Mouse (Mus musculus) myocyte (in vitro differentiated cells): ENCODE measurements around the gene Csnk1e. TPM values are rescaled to one million over a fixed set of nuclear protein-coding genes. Genes with fewer than 3 reads are reported as not detected.
A peak's percentile ranks its signal among the peaks of the same experiment; 100 is the strongest.

ENCODE experiments used
- H3K27me3 ChIP-seq: one replicate; pipeline ENCODE4 v1.6.1; 2011; ENCODE audit not compliant: control insufficient read depth, insufficient read depth, insufficient read length
- H3K36me3 ChIP-seq: one replicate; pipeline ENCODE4 v1.6.1; 2011; ENCODE audit not compliant: control insufficient read depth, insufficient read depth
- H3K4me2 ChIP-seq: one replicate; pipeline ENCODE4 v1.6.1; 2011; ENCODE audit warnings: low read depth, control low read depth
- H3K4me3 ChIP-seq: one replicate; pipeline ENCODE4 v1.5.1; 2011; ENCODE audit warnings: mild to moderate bottlenecking, control low read depth, moderate library complexity
- H3K79me2 ChIP-seq: one replicate; pipeline ENCODE4 v1.6.1; 2011; ENCODE audit not compliant: control insufficient read depth, insufficient read depth
- H3ac ChIP-seq: one replicate; pipeline ENCODE4 v1.6.1; 2011; ENCODE audit not compliant: control insufficient read depth, insufficient read length
- CEBPB ChIP-seq: IDR thresholded peaks from 2 replicates; pipeline ENCODE4 v1.6.1; 2011; ENCODE audit warnings: mild to moderate bottlenecking, moderate library complexity; ENCODE audit not compliant: poor library complexity, insufficient read depth, severe bottlenecking
- E2F4 ChIP-seq: IDR thresholded peaks from one replicate; pipeline ENCODE4 v1.6.1; 2011; ENCODE audit warnings: mild to moderate bottlenecking, control low read depth, moderate library complexity; ENCODE audit not compliant: insufficient read depth
- MAX ChIP-seq: IDR thresholded peaks from one replicate; pipeline ENCODE4 v1.6.1; 2011; ENCODE audit warnings: low read depth, mild to moderate bottlenecking, control low read depth
- MYOD1 ChIP-seq, 3 experiments: IDR thresholded peaks; one replicate each; pipeline ENCODE4 v1.6.1; 2011; ENCODE audit warnings: control low read depth in 2 of 3, low read depth in 2 of 3, mild to moderate bottlenecking in 2 of 3, moderate library complexity in 1 of 3; ENCODE audit not compliant: insufficient read length in 2 of 3, control insufficient read depth in 1 of 3
- MYOG ChIP-seq, 3 experiments: IDR thresholded peaks; one replicate each; pipeline ENCODE4 v1.6.1; 2011; ENCODE audit warnings: control low read depth in 2 of 3, low read depth in 2 of 3, mild to moderate bottlenecking in 2 of 3; ENCODE audit not compliant: insufficient read length in 2 of 3, control insufficient read depth in 1 of 3, insufficient read depth in 1 of 3
- POLR2A ChIP-seq: IDR thresholded peaks from one replicate; pipeline ENCODE4 v1.6.1; 2011; ENCODE audit warnings: low read depth, mild to moderate bottlenecking, control low read depth, moderate library complexity; ENCODE audit not compliant: insufficient read length
- POLR2AphosphoS2 ChIP-seq: IDR thresholded peaks from one replicate; pipeline ENCODE4 v1.6.1; 2011; ENCODE audit warnings: low read depth, control low read depth; ENCODE audit not compliant: insufficient read length
- REST ChIP-seq: IDR thresholded peaks from one replicate; pipeline ENCODE4 v1.6.1; 2011; ENCODE audit warnings: mild to moderate bottlenecking, control low read depth, moderate library complexity; ENCODE audit not compliant: insufficient read depth, insufficient read length
- SRF ChIP-seq: IDR thresholded peaks from one replicate; pipeline ENCODE4 v1.6.1; 2011; ENCODE audit warnings: low read depth; ENCODE audit not compliant: control insufficient read depth, insufficient read length
- TCF12 ChIP-seq: IDR thresholded peaks from one replicate; pipeline ENCODE4 v1.6.1; 2011; ENCODE audit warnings: mild to moderate bottlenecking, control low read depth; ENCODE audit not compliant: poor library complexity, insufficient read depth, severe bottlenecking
- TCF3 ChIP-seq: IDR thresholded peaks from one replicate; pipeline ENCODE4 v1.6.1; 2011; ENCODE audit warnings: low read depth, control low read depth; ENCODE audit not compliant: insufficient read length
- USF1 ChIP-seq: IDR thresholded peaks from one replicate; pipeline ENCODE4 v1.6.1; 2011; ENCODE audit warnings: low read depth, mild to moderate bottlenecking, control low read depth, moderate library complexity
- polyA plus RNA-seq: library from polyadenylated mRNA; unstranded; fragments of >200 nt; fragmentation: generic; extraction: Trizol; gene quantifications from one replicate; pipeline ENCODE4 v1.2.1, GENCODE M21; 2012; ENCODE audit warnings: missing spikeins

Gene Csnk1e
- polyA plus RNA-seq, 1 experiment, result 116 TPM

DNA sequence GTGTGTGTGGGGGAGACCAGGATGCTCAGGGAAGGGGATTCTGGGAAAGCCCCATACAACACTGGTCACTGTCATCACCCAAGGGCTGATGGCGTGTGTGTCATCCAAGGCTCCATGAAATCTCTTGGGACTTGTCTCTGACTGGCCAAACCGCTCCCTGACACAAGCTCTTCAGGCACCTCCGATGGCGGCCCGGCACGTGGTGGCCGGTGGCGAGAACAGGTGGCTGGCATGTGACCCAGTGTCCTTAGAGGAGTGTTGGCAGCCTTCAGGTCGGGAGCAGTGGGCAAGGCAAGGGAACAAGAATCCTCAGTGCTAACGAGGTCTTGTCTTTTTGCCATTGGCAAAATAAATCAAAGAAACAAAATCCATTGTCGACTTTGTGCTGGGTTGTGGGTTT, 36.7 kb downstream of the Csnk1e start:
- TF ChIP-seq USF1, result no peak
- no peak for TF ChIP-seq REST
- TF ChIP-seq POLR2A, result no peak
- no peak for TF ChIP-seq E2F4
- TF ChIP-seq MAX, result no peak
- peak in 2 of 3 experiments; percentile 69 to 88 for TF ChIP-seq MYOD1 (IDR thresholded peaks at IDR 0.05; ENCODE audit: control insufficient read depth in 1 of 3, insufficient read length in 2 of 3, low read depth in 2 of 3)
- TF ChIP-seq MYOG (IDR thresholded peaks at IDR 0.05; ENCODE audit: control insufficient read depth in 1 of 3, insufficient read depth in 1 of 3, insufficient read length in 2 of 3, low read depth in 2 of 3), result peak; percentile 36 to 91 (median 74)
- TF ChIP-seq SRF, result no peak

DNA sequence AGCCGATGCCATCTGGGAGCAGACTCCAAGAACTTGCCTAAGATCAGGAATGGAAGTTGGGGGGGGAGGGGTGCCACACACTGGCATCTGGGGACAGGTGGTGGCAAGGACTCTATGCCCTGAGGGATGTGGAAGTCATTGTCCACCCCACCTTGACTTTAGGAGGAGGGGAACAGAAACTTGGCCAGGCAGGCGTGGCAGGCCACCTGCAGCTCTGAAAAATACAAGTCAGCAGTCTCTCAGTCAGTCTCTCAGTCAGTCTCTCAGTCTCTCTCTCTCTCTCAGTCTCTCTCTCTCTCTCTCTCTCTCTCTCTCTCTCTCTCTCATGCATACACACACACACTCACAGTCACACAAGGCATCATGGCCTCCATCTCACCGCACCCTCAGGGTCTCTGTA, 37.1 kb downstream of the Csnk1e start:
- Histone ChIP-seq H3K4me2 (no peak overlapping the region), H3K27me3 (no peaks in the 10 kb centered on the region), H3K4me3 (no peak overlapping the region), H3K36me3 (peaks cover 30% of the 10 kb centered on the region), H3ac (no peak overlapping the region), H3K79me2 (no peaks in the 10 kb centered on the region)
- peak in 1 of 3 experiments; percentile 22 for TF ChIP-seq MYOG (IDR thresholded peaks at IDR 0.05; ENCODE audit: control insufficient read depth in 1 of 3, insufficient read depth in 1 of 3, insufficient read length in 2 of 3, low read depth in 2 of 3)
- peak in 1 of 3 experiments; percentile 37 for TF ChIP-seq MYOD1 (IDR thresholded peaks at IDR 0.05; ENCODE audit: control insufficient read depth in 1 of 3, insufficient read length in 2 of 3, low read depth in 2 of 3)
- TF ChIP-seq TCF3, result no peak
- no peak for TF ChIP-seq POLR2A
- no peak for TF ChIP-seq USF1
- TF ChIP-seq MAX, result no peak

More for the DNA sequence above, 36.7 kb downstream of the Csnk1e start:
- H3K79me2 ChIP-seq, result no peaks in the 10 kb centered on the region
- H3K36me3 ChIP-seq, result peaks cover 33% of the 10 kb centered on the region
- H3K4me2 ChIP-seq, result no peak overlapping the region
- no peaks in the 10 kb centered on the region for H3K27me3 ChIP-seq
- H3K4me3 ChIP-seq, result no peak overlapping the region
- H3ac ChIP-seq, result no peak overlapping the region

DNA sequence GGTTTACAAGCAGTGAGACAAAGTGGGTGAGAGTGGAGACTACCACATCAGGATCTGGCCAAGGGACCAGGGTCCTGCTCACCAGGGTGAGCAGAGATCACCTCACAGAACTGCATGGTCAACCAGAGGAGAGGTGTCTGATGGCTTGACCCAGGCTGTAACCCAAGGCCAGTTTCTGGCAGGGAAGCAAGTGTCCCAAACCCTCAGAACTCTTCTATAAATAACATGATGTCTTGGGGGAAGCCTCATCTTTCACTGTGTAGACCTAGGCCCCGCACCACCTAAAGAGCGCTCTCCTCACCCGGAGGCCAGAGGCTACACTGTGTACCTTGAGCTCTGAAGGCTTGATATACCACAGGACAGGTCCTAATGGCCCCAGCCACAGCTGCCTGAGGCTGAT, 38.0 kb downstream of the Csnk1e start:
- Histone ChIP-seq H3ac (no peak overlapping the region), H3K4me3 (no peak overlapping the region), H3K4me2 (no peak overlapping the region), H3K79me2 (no peaks in the 10 kb centered on the region), H3K27me3 (no peaks in the 10 kb centered on the region), H3K36me3 (peaks cover 22% of the 10 kb centered on the region)
- TF ChIP-seq SRF, result no peak
- no peak for TF ChIP-seq USF1
- TF ChIP-seq E2F4, result no peak
- TF ChIP-seq POLR2A, result no peak
- no peak for TF ChIP-seq MAX
- TF ChIP-seq REST, result no peak
- no peak for TF ChIP-seq TCF12
- TF ChIP-seq MYOD1 (IDR thresholded peaks at IDR 0.05; ENCODE audit: control insufficient read depth in 1 of 3, insufficient read length in 2 of 3, low read depth in 2 of 3), result no peak
- TF ChIP-seq MYOG (IDR thresholded peaks at IDR 0.05; ENCODE audit: control insufficient read depth in 1 of 3, insufficient read depth in 1 of 3, insufficient read length in 2 of 3, low read depth in 2 of 3), result no peak

DNA sequence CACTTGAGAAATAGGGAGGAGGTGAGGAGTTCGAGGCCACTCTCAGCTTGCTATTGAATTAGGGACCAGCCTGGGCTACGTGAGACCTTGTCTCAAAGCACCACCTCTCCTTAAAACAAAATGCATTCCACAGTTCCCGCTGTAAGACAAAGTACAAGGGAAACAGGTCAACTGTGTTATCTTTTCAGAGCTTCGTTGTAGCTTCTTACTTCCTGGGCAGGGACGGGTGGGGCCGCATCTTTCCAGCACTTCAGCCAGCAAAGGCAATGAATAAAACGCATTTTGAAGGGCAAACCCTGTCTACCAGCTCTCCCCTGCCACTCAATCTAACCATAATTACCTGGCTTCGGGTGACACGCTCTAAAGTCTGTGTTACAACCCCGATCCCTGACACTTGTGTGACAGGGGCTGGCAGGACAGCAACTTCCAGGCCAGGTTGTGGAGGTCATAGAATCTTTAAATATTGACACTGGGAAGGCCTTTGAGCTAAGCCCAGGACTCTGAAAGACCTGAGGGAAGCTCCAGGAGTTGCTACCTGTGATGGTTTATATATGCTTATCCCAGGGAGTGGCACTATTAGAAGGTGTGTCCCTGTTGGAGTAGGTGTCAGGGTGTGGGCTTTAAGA, 38.8 kb downstream of the Csnk1e start:
- Histone ChIP-seq H3K79me2 (no peaks in the 10 kb centered on the region), H3K4me3 (no peak overlapping the region), H3K36me3 (peaks cover 17% of the 10 kb centered on the region), H3K4me2 (no peak overlapping the region), H3ac (no peak overlapping the region), H3K27me3 (no peaks in the 10 kb centered on the region)
- TF ChIP-seq POLR2A (no peak), MYOG (IDR thresholded peaks at IDR 0.05; ENCODE audit: control insufficient read depth in 1 of 3, insufficient read depth in 1 of 3, insufficient read length in 2 of 3, low read depth in 2 of 3) (no peak), SRF (no peak), MAX (no peak), MYOD1 (IDR thresholded peaks at IDR 0.05; ENCODE audit: control insufficient read depth in 1 of 3, insufficient read length in 2 of 3, low read depth in 2 of 3) (no peak), E2F4 (no peak), USF1 (no peak), TCF12 (no peak), REST (no peak), TCF3 (no peak), CEBPB (no peak), POLR2AphosphoS2 (no peak)

DNA sequence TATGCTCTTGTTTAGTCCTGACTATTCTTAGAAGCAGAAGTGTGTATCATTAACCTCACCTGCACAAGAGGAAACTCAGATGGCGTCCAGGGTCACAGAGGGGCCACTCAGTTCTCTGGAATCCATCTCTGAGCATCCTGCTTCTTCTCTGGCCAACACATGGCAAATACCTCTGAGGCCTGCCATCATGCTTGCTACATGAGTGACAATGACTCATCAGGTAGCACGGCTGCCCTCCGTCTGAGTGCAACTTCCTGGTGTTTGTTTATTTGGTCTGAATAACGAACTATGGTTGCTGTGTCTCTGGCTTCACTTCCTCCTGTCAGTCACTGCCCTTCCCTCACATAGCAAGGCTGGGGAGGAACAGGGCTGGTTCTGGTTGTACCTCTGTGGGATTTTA, 40.9 kb downstream of the Csnk1e start:
- no peak overlapping the region for H3K4me2 ChIP-seq
- H3K79me2 ChIP-seq, result no peaks in the 10 kb centered on the region
- H3K27me3 ChIP-seq, result no peaks in the 10 kb centered on the region
- no peak overlapping the region for H3ac ChIP-seq
- H3K36me3 ChIP-seq, result peaks cover 13% of the 10 kb centered on the region
- peak; percentile 20 for TF ChIP-seq POLR2AphosphoS2
- no peak for TF ChIP-seq SRF
- H3K4me3 ChIP-seq, result no peak overlapping the region
